8 mouse cellular contexts compared by ENCODE assay signal in genomic region chr17:46202421-46203071, GRCm38 (mm10). TPM values are rescaled to one million over a fixed set of nuclear protein-coding genes. Genes with fewer than 3 reads are reported as not detected.
DNase-seq lines count a peak whose midpoint lies in the region; ATAC-seq lines count a peak whose summit lies in the region.

Polh (minus strand) TSS chr17:46202645.
Xpo5 (plus strand) TSS chr17:46202782.

- H3K36me3 ChIP-seq in hindbrain, embryonic 15.5 days, result peaks cover 29% of the 10 kb centered on the region

- peaks cover 42% of the 10 kb centered on the region for H3K4me1 ChIP-seq in hindbrain, embryonic 15.5 days (replicated peaks)

- no peaks in the 10 kb centered on the region for H3K27me3 ChIP-seq in hindbrain, embryonic 15.5 days

- peak within 1 kb of the TSS; percentile 88 for H3K4me2 ChIP-seq in hindbrain, embryonic 15.5 days

- peak within 1 kb of the TSS; percentile 83 for H3K4me3 ChIP-seq in hindbrain, embryonic 15.5 days

- peak within 1 kb of the TSS; percentile 83 for H3K27ac ChIP-seq in hindbrain, embryonic 15.5 days (replicated peaks)

- WGBS in hindbrain, embryonic 15.5 days, result under 1% methylated on average over 62 of the region's 66 CpGs

- peak; percentile 95 for DNase-seq in R1 (ENCODE audit: low read depth, low spot score)
- DNase-seq in cerebellum, postnatal 25 days, result peak; percentile 95 to 97
- peak; percentile 91 to 92 for DNase-seq in frontal cortex, postnatal 36 days (ENCODE audit: low spot score in 2 of 2)
- peak; percentile 83 for DNase-seq in left cerebral cortex, adult 11 months (ENCODE audit: low spot score)
- peak; percentile 95 to 97 for DNase-seq in lung, postnatal 4 days
- peak; percentile 91 for DNase-seq in retina, postnatal 7 days (ENCODE audit: low read depth, low spot score)
- peak; percentile 84 for DNase-seq in urinary bladder, adult 2 months (ENCODE audit: low spot score)

- H3K9me3 ChIP-seq in hindbrain, embryonic 15.5 days, result no peaks in the 10 kb centered on the region

- peak within 1 kb of the TSS; percentile 72 for H3K9ac ChIP-seq in hindbrain, embryonic 15.5 days

- ATAC-seq in hindbrain, embryonic 15.5 days (ENCODE audit: low FRiP score, low read depth), result peak; percentile 96

RNA-seq across cellular contexts. Expression of gene Polh, which starts in this region (rescaled TPM):
- 7.4 and 7.9 TPM in 2 replicates for polyA plus RNA-seq in hindbrain, embryonic 15.5 days (2015; fragmentation: Nextera tagmentation; extraction: Ambion mirVana)
- polyA plus RNA-seq in urinary bladder, adult 2 months (2012; rRNA removed), result 5.7 and 6.1 TPM in 2 replicates

RNA-seq across cellular contexts. Expression of gene Xpo5, which starts in this region (rescaled TPM):
- polyA plus RNA-seq in hindbrain, embryonic 15.5 days (2015; fragmentation: Nextera tagmentation; extraction: Ambion mirVana), result 34.5 and 36.0 TPM in 2 replicates
- polyA plus RNA-seq in urinary bladder, adult 2 months (2012; rRNA removed), result 23.2 and 24.0 TPM in 2 replicates

Comparison
In these comparisons a context has a peak if more than half of its experiments do, and no peak if none do; other contexts are left out.
1. Peak in every context shown above with its lines: DNase-seq, ATAC-seq, H3K4me3 ChIP-seq and H3K27ac ChIP-seq.